Mouse (Mus musculus) forebrain, embryonic 10.5 days (tissue): ENCODE results near the gene Ssb. TPM values are rescaled to one million over a fixed set of nuclear protein-coding genes. Genes with fewer than 3 reads are reported as not detected.

Experiments used
- DNase-seq: peaks from one replicate; pipeline ENCODE4 v3.0.0-alpha.2; 2017; ENCODE audit warnings: low spot score; ENCODE audit errors: extremely low spot score
- H3K27ac ChIP-seq: fragments of 300-500 bp; sonication (generic); 2 replicates; pipeline ENCODE4 v1.5.1; 2016; ENCODE audit warnings: mild to moderate bottlenecking
- H3K27me3 ChIP-seq: fragments of 300-500 bp; sonication (generic); 2 replicates; pipeline ENCODE4 v1.6.1; 2016; ENCODE audit warnings: mild to moderate bottlenecking; ENCODE audit not compliant: poor library complexity, severe bottlenecking
- H3K36me3 ChIP-seq: fragments of 300-500 bp; sonication (generic); replicated peaks from 2 replicates; pipeline ENCODE4 v1.6.1; 2016; ENCODE audit warnings: mild to moderate bottlenecking, moderate library complexity
- H3K4me1 ChIP-seq: fragments of 300-500 bp; sonication (generic); 2 replicates; pipeline ENCODE4 v1.6.1; 2016
- H3K4me3 ChIP-seq: fragments of 300-500 bp; sonication (generic); 2 replicates; pipeline ENCODE4 v1.5.1; 2016; ENCODE audit warnings: mild to moderate bottlenecking, moderate library complexity
- H3K9me3 ChIP-seq: fragments of 300-500 bp; sonication (generic); 2 replicates; pipeline ENCODE4 v1.6.1; 2016; ENCODE audit warnings: mild to moderate bottlenecking, moderate library complexity
- WGBS: fragments of 180-500 bp; shearing (Covaris S2); methylation state at CpG from one replicate; pipeline ENCODE4 v1.1.7; 2016; 5-methylcytosine and 5-hydroxymethylcytosine counted together
- polyA plus RNA-seq: library from polyadenylated mRNA; unstranded; fragments of >200 nt; fragmentation: Nextera tagmentation; extraction: Ambion mirVana; gene quantifications from 2 replicates; pipeline ENCODE4 v1.2.1, GENCODE M21; 2016

Ssb gene
- polyA plus RNA-seq, 1 experiment from 2014 or later, result 406 TPM

DNA sequence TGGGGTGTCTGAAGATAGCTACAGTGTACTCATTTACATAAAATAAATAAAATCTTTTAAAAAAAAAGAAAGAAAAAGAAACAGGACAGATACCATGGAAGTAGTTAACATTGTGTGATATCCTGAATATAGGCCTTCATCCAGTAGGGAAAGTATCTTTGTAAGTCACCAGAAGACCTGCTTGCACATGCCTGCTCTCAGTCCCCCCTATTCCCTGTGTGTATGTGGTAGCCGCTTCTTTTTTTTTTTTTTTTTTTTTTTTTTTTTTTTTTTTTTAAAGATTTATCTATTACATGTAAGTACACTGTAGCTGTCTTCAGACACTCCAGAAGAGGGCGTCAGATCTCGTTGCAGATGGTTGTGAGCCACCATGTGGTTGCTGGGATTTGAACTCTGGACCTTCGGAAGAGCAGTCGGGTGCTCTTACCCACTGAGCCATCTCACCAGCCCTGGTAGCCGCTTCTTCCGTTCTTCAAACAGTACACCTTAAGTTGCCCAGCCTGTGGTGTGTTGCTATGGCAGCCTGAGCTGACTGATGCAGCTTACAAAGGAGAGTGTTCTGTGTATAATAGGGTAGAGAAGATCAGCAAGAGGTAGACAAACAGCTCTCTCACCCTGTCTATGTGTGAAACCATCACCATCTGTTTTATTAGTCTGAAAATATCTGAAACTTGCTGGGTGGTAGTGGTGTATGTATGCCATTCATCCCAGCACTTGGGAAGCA lies 24.0 kb upstream of the Ssb start:
- H3K9me3 ChIP-seq, result no peaks in the 10 kb centered on the region
- DNase-seq, result no peak
- WGBS, result 79% methylated on average over 7 of the region's 7 CpGs

DNA sequence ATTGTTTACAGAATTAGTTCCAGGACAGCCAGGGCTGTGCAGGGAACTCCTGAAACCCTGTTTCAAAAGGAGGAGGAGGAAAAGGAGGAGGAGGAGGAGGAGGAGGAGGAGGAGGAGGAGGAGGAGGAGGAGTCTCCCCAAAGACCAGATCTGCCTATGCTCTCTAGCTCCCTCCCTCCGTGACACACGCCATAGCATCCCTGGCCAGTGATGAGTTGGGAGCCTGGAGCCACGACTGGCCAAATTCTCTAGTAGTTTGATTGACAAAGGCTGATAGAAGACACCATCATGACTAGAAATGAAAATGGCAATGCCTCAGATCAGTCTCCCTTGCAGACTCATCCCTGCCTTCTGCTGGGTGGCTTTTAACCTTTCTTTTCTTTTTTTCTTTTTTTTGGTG lies 23.4 kb upstream of the Ssb start:
- H3K27me3 ChIP-seq, result no peaks in the 10 kb centered on the region
- no peak for DNase-seq
- H3K27ac ChIP-seq, result no peak overlapping the region
- H3K36me3 ChIP-seq, result peaks cover 40% of the 10 kb centered on the region
- H3K4me3 ChIP-seq, result no peak overlapping the region
- WGBS, result 41% methylated on average over 3 of the region's 3 CpGs
- H3K4me1 ChIP-seq, result peaks cover 6% of the 10 kb centered on the region
- no peaks in the 10 kb centered on the region for H3K9me3 ChIP-seq

More for the DNA sequence above, 24.0 kb upstream of the Ssb start:
- Histone ChIP-seq H3K4me3 (no peak overlapping the region), H3K27me3 (no peaks in the 10 kb centered on the region), H3K4me1 (peaks cover 6% of the 10 kb centered on the region), H3K27ac (no peak overlapping the region), H3K36me3 (peaks cover 45% of the 10 kb centered on the region)

DNA sequence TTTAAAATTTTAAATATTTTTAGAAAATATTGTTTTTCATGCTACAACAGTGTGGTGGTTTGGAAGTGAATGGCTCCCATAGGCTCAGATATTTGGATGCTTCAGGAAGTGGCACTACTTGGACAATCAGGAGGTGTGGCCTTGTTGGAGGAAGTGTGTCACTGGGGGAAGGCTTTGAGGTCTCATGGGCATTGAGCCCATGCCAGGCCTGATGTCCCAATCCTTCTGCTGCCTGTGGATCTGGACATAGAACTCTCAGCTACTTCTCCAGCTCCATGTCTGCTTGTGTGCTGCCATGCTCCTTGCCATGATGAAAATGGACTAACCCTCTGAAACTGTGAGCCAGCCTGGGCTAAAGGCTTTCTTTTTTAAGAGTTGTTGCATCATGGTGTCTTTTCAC lies 22.7 kb upstream of the Ssb start:
- Histone ChIP-seq H3K36me3 (peaks cover 32% of the 10 kb centered on the region), H3K4me1 (peaks cover 6% of the 10 kb centered on the region)
- DNase-seq, result no peak

DNA sequence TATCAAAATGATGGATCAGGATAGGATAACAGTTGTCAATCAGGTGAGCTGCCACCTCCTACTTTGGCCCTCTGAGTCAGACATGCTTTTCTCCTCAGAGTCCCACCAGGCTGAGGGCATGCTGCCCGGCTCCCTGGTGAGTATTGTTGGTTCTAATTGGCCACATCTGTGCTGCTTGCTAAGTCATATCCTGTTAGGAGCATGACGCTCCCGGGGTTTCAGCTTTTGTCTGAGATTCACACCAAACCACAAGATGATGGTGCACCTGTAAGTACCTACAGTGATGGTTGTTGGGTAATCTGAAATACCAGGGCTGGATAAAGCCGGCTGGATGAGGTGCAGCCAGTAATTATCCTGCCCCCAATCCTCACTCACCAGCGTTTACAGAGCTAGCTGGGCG lies 21.1 kb upstream of the Ssb start:
- peaks cover 6% of the 10 kb centered on the region for H3K4me1 ChIP-seq
- no peaks in the 10 kb centered on the region for H3K27me3 ChIP-seq
- no peaks in the 10 kb centered on the region for H3K9me3 ChIP-seq
- no peak overlapping the region for H3K27ac ChIP-seq
- H3K4me3 ChIP-seq, result no peak overlapping the region
- H3K36me3 ChIP-seq, result peaks cover 17% of the 10 kb centered on the region
- 31% methylated on average over 6 of the region's 6 CpGs for WGBS
- no peak for DNase-seq

More for the DNA sequence above, 22.7 kb upstream of the Ssb start:
- H3K27ac ChIP-seq, result no peak overlapping the region
- H3K27me3 ChIP-seq, result no peaks in the 10 kb centered on the region
- no peak overlapping the region for H3K4me3 ChIP-seq
- H3K9me3 ChIP-seq, result no peaks in the 10 kb centered on the region

DNA sequence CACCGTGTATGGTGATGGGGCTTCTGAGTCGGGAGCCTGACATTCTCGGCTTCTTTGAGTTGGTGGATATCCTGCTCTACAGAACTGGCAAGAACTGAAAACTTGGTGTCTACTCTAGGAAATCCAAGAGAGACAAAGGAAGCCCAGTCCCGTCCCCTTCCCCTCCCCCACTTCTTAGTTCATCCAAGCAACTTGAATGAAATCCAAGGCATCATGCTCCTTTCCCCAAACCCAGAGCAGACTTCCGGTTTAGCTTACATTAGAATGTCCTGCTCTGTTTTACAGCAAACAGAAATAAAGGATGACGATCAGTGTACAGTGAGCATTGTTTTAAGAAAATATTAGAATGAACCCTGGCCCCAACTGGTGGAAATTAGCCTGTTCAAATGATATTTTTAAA lies 12.1 kb upstream of the Ssb start:
- no peaks in the 10 kb centered on the region for H3K9me3 ChIP-seq
- WGBS, result 72% methylated on average over 6 of the region's 6 CpGs
- H3K27ac ChIP-seq, result 0 out of 2 replicates have a peak overlapping the region, but pooled peaks have one; percentile 40
- no peaks in the 10 kb centered on the region for H3K36me3 ChIP-seq
- no peaks in the 10 kb centered on the region for H3K27me3 ChIP-seq
- H3K4me3 ChIP-seq, result no peak overlapping the region
- no peak for DNase-seq
- peaks cover 4% of the 10 kb centered on the region for H3K4me1 ChIP-seq

DNA sequence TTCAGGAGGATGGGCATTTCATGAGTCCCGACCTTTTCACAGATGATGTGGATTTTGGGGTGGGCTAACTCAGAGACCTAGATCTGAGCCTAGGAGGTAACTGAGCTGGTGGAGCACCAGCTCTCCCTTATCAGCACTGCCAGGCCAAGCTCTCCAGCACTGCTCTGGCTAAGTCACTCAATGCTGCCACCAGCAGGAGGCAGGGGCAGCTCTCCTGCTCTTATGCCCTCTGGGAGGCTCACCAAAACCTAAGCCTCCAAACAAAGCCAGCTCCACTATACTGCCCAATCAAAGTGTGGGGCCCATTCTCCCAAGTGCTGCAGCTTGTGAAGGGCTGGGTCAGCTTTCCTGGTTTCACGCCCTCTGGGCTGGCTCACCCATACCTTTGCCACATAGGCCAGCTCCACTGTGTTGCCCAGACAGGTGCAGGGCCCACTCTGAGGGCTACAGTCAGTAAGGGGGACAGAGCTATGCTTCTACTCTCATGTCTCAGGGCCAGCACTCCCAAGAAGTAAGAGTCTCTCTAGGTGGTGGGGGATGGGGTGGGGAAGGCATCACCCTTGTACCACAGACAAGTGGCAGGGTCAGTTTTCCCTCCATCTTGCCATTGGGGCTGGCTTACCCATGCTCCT lies 9.8 kb upstream of the Ssb start:
- no peaks in the 10 kb centered on the region for H3K36me3 ChIP-seq
- no peak for DNase-seq
- no peak overlapping the region for H3K27ac ChIP-seq
- no peaks in the 10 kb centered on the region for H3K27me3 ChIP-seq
- no peak overlapping the region for H3K4me3 ChIP-seq
- H3K9me3 ChIP-seq, result no peaks in the 10 kb centered on the region
- peaks cover 4% of the 10 kb centered on the region for H3K4me1 ChIP-seq
- 54% methylated on average over 2 of the region's 2 CpGs for WGBS

DNA sequence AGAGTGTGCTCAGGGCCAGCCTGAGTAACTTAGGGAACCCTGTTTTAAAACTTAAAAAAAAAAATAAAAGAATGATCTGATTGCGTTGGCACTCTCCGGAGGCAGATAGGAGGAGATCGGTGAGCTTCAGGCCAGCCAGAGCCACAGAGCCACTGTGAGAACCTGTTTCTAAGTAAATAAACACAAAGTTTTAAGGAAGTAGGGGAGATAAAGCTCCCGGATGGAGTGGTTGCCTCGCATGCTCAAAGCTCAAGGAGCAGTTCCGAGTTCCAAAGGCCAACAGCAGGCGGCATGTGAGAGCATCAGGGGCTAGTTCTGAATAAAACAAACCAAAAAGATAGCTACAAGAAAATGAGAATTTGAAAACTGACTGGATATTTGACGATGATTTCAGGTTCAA lies 5.0 kb upstream of the Ssb start:
- H3K4me3 ChIP-seq, result no peak overlapping the region
- H3K4me1 ChIP-seq, result peaks cover 8% of the 10 kb centered on the region
- DNase-seq, result no peak
- H3K27ac ChIP-seq, result no peak overlapping the region
- no peaks in the 10 kb centered on the region for H3K36me3 ChIP-seq
- H3K27me3 ChIP-seq, result no peaks in the 10 kb centered on the region
- H3K9me3 ChIP-seq, result no peaks in the 10 kb centered on the region
- 75% methylated on average over 8 of the region's 8 CpGs for WGBS

DNA sequence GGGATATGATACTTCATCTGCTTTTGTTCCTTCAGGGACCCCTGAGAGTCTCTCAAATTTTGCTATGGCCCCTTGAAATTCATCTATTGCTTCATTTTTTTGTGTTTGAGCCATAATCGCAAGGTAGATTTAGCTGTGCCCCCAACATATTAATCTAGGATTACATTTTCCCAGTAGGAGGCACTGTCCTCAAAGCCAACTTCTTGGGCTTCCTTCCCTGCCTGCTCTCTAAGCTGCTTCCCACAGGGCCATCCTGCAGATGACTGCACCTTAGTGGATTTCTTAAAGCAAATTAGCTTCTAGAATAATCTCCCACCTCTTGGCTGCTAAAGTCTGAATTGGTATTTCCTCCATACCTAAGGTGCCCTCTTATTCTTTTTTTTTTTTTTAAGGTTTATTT lies 3.5 kb upstream of the Ssb start:
- peaks cover 11% of the 10 kb centered on the region for H3K4me1 ChIP-seq
- H3K27ac ChIP-seq, result no peak overlapping the region
- no peak for DNase-seq
- 85% methylated on average over 1 of the region's 1 CpGs for WGBS
- no peaks in the 10 kb centered on the region for H3K36me3 ChIP-seq
- no peaks in the 10 kb centered on the region for H3K9me3 ChIP-seq
- H3K4me3 ChIP-seq, result no peak overlapping the region
- H3K27me3 ChIP-seq, result no peaks in the 10 kb centered on the region

DNA sequence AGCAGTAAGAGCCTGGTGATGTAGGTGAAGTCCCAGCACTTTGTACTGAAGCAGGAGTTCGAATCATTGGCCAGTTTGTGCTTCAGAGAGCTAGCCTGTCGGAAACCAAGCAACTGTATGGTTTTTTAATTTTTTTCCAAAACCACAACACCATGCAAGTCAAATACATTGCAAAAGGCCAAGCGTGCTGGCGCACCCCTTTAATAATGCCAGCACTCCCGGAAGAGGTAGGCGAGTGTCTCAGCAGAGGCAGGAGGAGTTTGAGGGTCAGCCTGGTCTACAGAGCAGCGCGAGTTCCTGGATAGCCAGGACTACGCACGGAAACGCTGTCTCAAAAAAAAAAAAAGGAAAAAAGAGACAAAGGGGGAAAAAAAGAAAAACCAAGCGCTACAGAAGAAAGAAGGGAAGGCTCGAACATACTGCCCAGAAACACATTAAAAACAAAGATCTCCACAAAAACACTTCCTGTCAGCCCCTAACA lies 350 bp upstream of the Ssb start:
- peak overlapping the region; percentile 98 for H3K27ac ChIP-seq
- H3K9me3 ChIP-seq, result no peaks in the 10 kb centered on the region
- 11% methylated on average over 13 of the region's 13 CpGs for WGBS
- H3K27me3 ChIP-seq, result no peaks in the 10 kb centered on the region
- DNase-seq, result no peak
- peaks cover 22% of the 10 kb centered on the region for H3K36me3 ChIP-seq
- peak overlapping the region; percentile 98 for H3K4me3 ChIP-seq
- peaks cover 20% of the 10 kb centered on the region for H3K4me1 ChIP-seq

DNA sequence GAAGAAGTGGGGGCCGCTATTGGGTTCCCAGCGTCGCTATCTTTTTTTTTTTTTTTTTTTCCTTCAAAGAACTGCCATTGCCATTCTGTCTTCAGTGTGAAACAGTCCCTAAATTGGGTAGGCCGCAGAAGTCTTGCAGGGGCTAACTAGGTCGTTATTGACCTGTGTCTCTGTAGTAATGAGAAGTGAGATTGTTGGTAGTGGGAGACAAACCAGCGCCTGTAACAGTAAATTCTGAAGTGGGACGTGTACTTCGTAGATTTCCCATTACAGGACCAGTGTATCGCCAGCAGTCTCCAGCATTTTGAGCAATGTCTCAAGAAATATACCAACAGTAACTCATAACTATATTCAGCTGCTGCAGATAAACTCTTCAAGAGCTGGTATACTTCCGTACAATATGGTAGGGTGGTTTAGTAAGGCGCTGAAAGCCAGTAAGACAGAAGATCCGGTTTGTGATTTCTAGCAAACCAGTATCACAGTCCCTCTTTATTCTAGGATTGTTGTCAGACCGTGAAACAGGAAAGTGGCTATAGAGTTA lies 825 bp downstream of the Ssb start:
- Histone ChIP-seq H3K27me3 (no peaks in the 10 kb centered on the region), H3K27ac (peak overlapping the region; percentile 98), H3K36me3 (peaks cover 33% of the 10 kb centered on the region), H3K9me3 (no peaks in the 10 kb centered on the region), H3K4me1 (peaks cover 20% of the 10 kb centered on the region), H3K4me3 (peak overlapping the region; percentile 98)
- no peak for DNase-seq
- 6% methylated on average over 13 of the region's 13 CpGs for WGBS

DNA sequence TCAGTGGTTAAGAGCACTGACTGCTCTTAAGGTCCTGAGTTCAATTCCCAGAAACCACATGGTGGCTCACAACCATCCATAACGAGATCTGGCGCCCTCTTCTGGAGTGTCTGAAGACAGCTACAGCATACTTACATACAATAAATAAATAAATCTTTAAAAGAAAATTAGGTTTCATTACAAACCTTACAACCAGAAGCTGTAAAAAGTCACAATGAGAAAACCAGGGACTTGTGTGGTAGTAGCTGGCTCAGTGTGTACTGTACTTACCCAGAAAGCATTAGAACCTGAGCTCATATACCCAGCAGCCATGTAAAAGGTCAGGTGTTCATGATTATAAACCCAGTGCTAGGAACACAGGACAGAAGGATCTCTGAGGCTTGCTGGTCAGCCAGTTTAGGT lies 22.6 kb downstream of the Ssb start:
- WGBS, result 71% methylated on average over 2 of the region's 2 CpGs
- Histone ChIP-seq H3K36me3 (peaks cover 18% of the 10 kb centered on the region), H3K9me3 (no peaks in the 10 kb centered on the region), H3K4me3 (peak overlapping the region; percentile 77; the same call in 1 of the 2 replicates), H3K4me1 (peaks cover 19% of the 10 kb centered on the region), H3K27me3 (no peaks in the 10 kb centered on the region), H3K27ac (no peak overlapping the region)
- DNase-seq, result no peak

DNA sequence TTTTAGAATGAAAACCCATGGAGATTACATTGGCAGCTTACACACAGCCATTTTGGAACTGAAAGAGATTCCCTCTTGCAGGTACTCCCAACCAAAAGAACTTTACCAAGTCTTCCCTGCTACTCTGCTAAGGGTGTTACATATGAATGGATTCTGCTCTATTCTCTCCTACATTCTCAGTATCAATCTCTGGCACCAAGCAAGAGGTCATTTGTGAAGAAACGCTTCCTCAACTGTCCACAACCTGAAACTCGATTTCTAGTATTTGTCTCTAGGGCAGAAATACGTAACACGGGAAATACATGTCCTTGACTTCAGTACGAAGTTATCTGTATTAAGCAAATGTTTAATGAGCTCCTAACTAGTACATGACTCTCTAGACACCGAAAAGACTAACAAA lies 23.2 kb downstream of the Ssb start:
- Histone ChIP-seq H3K9me3 (no peaks in the 10 kb centered on the region), H3K4me1 (peaks cover 19% of the 10 kb centered on the region), H3K36me3 (peaks cover 12% of the 10 kb centered on the region), H3K27ac (peak overlapping the region; percentile 91; the same call in 1 of the 2 replicates), H3K27me3 (no peaks in the 10 kb centered on the region), H3K4me3 (peak overlapping the region; percentile 77)
- WGBS, result 63% methylated on average over 6 of the region's 6 CpGs
- DNase-seq, result no peak

DNA sequence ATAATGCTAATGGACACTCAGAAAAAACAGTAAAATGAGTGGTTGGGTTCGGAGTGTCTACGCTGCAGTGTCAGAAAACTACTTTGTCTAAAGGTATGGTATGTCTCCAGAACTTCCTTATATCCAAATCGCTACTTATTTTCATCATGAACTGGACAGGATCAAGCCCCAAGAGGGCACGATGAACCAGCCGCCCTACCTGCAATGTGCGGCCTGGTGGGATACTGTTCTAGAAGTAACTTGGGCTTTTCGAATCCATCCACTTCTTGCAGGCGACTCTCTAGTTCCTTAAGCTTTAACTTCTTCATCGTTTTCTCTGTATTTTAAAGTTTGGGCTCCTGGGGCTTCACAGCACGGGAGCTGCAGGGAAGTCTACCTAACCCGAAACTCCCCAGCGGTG lies 23.7 kb downstream of the Ssb start:
- H3K36me3 ChIP-seq, result peaks cover 8% of the 10 kb centered on the region
- peak overlapping the region; percentile 77 for H3K4me3 ChIP-seq
- peak overlapping the region; percentile 91 for H3K27ac ChIP-seq
- no peaks in the 10 kb centered on the region for H3K27me3 ChIP-seq
- H3K9me3 ChIP-seq, result no peaks in the 10 kb centered on the region
- 6% methylated on average over 12 of the region's 12 CpGs for WGBS
- no peak for DNase-seq
- H3K4me1 ChIP-seq, result peaks cover 19% of the 10 kb centered on the region
